In the genomic region with DNA sequence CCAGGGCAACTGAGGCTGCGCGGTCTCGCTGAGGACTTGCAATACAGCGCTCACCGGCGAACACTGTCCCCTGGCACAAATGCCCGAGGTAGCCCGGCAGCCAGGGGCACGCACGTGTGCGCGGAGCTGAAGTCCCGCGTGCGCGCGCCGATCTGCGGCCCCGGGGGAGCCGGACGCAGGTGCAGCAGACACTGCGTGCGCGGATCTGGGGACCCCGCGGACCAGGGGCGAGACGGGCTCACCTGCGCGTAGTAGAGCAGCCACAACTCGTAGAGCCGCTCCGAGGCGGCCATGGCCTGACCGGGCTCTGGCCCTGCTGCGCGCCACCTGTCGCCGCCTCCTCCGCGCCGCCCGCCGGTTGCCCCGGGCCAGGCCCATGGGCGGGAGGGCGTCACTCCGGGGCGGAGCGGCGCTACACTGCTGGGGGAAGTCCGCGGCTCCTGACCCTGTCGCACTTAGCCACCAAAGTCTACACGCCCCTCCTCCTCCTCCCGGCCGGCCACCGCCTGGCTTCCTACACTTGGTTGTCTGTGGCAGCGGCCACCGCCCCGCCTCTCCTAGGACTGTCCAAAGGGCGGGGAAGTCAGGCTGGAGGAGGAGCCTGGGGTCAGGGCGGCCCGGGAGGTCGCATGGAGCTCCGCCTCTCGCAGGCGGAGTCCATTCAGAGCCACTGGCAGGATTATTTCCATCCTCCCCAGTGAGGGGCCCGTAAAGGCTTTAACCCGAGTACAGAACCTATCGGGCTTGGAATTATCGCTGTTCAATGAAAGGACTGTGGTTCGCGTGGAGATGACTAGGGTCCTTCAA, we compare ENCODE assay signal across 8 mouse cellular contexts. TPM values are rescaled to one million over a fixed set of nuclear protein-coding genes. Genes with fewer than 3 reads are reported as not detected.
DNase-seq lines count a peak whose midpoint lies in the region; ATAC-seq lines count a peak whose summit lies in the region.

A gene (minus strand): TSS at position 507 of the 807 bp plus-strand sequence.

- H3K9me3 ChIP-seq in hindbrain, embryonic 12.5 days (replicated peaks) = no peaks in the 10 kb centered on the region

- H3K27ac ChIP-seq in hindbrain, embryonic 12.5 days = no peak within 1 kb of the TSS

- peak; percentile 55 for ATAC-seq in hindbrain, embryonic 12.5 days (ENCODE audit: low FRiP score)

- peaks cover 36% of the 10 kb centered on the region for H3K27me3 ChIP-seq in hindbrain, embryonic 12.5 days

- peaks cover 48% of the 10 kb centered on the region for H3K4me1 ChIP-seq in hindbrain, embryonic 12.5 days

- H3K36me3 ChIP-seq in hindbrain, embryonic 12.5 days = no peaks in the 10 kb centered on the region

- H3K4me3 ChIP-seq in hindbrain, embryonic 12.5 days = peak within 1 kb of the TSS; percentile 63

- peak within 1 kb of the TSS; percentile 72 for H3K9ac ChIP-seq in hindbrain, embryonic 12.5 days

- WGBS in hindbrain, embryonic 12.5 days = under 1% methylated on average over 70 of the region's 75 CpGs

- peak within 1 kb of the TSS; percentile 100 for H3K4me2 ChIP-seq in hindbrain, embryonic 12.5 days (replicated peaks)

- peak; percentile 86 for DNase-seq in NIH3T3 (ENCODE audit: low read depth)
- DNase-seq in cerebellum, postnatal 10 days = peak; percentile 81 to 89
- DNase-seq in frontal cortex, postnatal 14 days (ENCODE audit: low spot score in 2 of 2) = peak; percentile 74 to 76
- peak; percentile 67 to 81 for DNase-seq in layer of hippocampus, postnatal 14 days (ENCODE audit: low spot score in 2 of 2)
- peak; percentile 98 for DNase-seq in lung, postnatal 10 days
- DNase-seq in ovary, postnatal 14 days (ENCODE audit: low spot score) = peak; percentile 77
- DNase-seq in thymus, postnatal 14 days = peak; percentile 85

RNA-seq across cellular contexts. Expression of the gene that starts here (rescaled TPM):
- 1.8 and 2.1 TPM in 2 replicates for polyA plus RNA-seq in hindbrain, embryonic 12.5 days (2016; fragmentation: Nextera tagmentation; extraction: Ambion mirVana)
- total RNA-seq in layer of hippocampus, postnatal 14 days (2021) = 1 to 10 TPM; 7.8 to 9.4 TPM
